Mouse (Mus musculus): ENCODE measurements around the gene Bcl10. TPM values are rescaled to one million over a fixed set of nuclear protein-coding genes. Genes with fewer than 3 reads are reported as not detected.
"Not testable (repeated sequence)": the region's sequence is repeated elsewhere in the genome, so short reads cannot be mapped to it uniquely, and the experiment has no call there.

Gene Bcl10
- polyA plus RNA-seq (2015; fragmentation: Nextera tagmentation; extraction: Ambion mirVana), result 36.0 and 40.0 TPM in 2 replicates

DNA sequence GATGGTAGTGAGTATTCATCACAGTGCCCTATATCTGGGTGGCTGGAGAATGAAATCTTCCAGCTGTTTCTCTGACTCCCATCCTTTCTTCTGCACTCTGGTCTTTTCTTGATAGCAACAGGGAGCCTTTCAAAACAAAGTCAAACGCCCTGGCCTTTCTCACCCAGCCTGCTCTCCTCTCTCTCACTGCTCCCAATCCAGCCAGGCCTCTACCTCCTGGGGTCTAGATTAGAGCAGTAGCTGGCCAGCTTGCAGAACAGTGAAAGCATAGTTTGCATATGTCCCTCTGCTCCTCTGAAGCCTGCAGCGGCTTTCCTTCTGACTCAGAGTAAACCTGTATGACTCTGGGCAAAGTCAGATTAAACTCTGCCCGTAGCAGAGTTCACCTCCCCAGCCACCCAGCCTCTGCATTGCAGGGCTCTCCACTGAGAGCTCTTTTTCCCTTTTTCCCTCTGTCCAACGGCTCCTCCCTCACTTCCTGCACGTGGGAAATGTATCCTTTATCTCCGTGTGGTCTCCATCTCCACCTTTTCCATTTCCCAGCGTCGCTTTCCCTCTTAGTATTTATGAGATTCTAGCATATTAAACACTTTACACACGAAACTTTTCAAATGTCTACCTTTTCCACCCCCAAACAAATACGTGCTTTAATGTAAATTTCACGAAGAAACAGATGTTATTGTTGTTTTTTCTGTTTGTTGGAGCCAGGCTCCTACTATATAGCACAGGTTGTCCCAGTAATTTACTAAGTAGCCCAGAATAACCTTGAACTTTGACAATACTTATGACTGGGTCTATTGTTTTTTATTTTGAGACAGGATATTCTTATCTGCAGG lies at the start of gene Bcl10:
Bcl10 (plus strand) TSS at position 786 of the 836 bp plus-strand sequence.
- ATAC-seq, result no peak
- no peaks in the 10 kb centered on the region for H3K36me3 ChIP-seq
- H3K27ac ChIP-seq, result no peak within 1 kb of the TSS
- H3K9me3 ChIP-seq, result no peaks in the 10 kb centered on the region
- H3K27me3 ChIP-seq, result no peaks in the 10 kb centered on the region
- peak within 1 kb of the TSS; percentile 80 for H3K4me3 ChIP-seq (replicated peaks)
- H3K4me2 ChIP-seq (replicated peaks), result peak within 1 kb of the TSS; percentile 53
- H3K4me1 ChIP-seq (replicated peaks), result peaks cover 14% of the 10 kb centered on the region
- 30% methylated on average over 11 of the region's 11 CpGs for WGBS
- no peak within 1 kb of the TSS for H3K9ac ChIP-seq (replicated peaks)

GRCm38 (mm10) chr3:145873271-145873670 lies 49.3 kb upstream of the Bcl10 start:
- Histone ChIP-seq H3K9me3 (no peaks in the 10 kb centered on the region), H3K4me1 (replicated peaks) (no peaks in the 10 kb centered on the region), H3K4me2 (replicated peaks) (no peak overlapping the region), H3K9ac (replicated peaks) (no peak overlapping the region), H3K36me3 (no peaks in the 10 kb centered on the region), H3K4me3 (replicated peaks) (no peak overlapping the region), H3K27ac (no peak overlapping the region), H3K27me3 (no peaks in the 10 kb centered on the region)
- WGBS, result 66% methylated on average over 1 of the region's 1 CpGs
- ATAC-seq, result no peak

GRCm38 (mm10) chr3:145874126-145874525 lies 48.5 kb upstream of the Bcl10 start:
- H3K36me3 ChIP-seq, result no peaks in the 10 kb centered on the region
- H3K9me3 ChIP-seq, result no peaks in the 10 kb centered on the region
- no peaks in the 10 kb centered on the region for H3K27me3 ChIP-seq
- 90% methylated on average over 4 of the region's 4 CpGs for WGBS
- H3K4me1 ChIP-seq (replicated peaks), result no peaks in the 10 kb centered on the region
- H3K27ac ChIP-seq, result no peak overlapping the region
- H3K9ac ChIP-seq (replicated peaks), result no peak overlapping the region
- no peak overlapping the region for H3K4me2 ChIP-seq (replicated peaks)
- ATAC-seq, result no peak
- H3K4me3 ChIP-seq (replicated peaks), result no peak overlapping the region

- no peaks in the 10 kb centered on the region for H3K4me1 ChIP-seq (replicated peaks)
- H3K9me3 ChIP-seq, result no peaks in the 10 kb centered on the region
- H3K27ac ChIP-seq, result no peak overlapping the region
- 89% methylated on average over 11 of the region's 11 CpGs for WGBS
- no peaks in the 10 kb centered on the region for H3K27me3 ChIP-seq
- no peaks in the 10 kb centered on the region for H3K36me3 ChIP-seq
- no peak overlapping the region for H3K9ac ChIP-seq (replicated peaks)
- no peak overlapping the region for H3K4me2 ChIP-seq (replicated peaks)
- no peak for ATAC-seq
- no peak overlapping the region for H3K4me3 ChIP-seq (replicated peaks)
Measured at GRCm38 (mm10) chr3:145876120-145876519, 46.5 kb upstream of the Bcl10 start.

- not testable (repeated sequence) for H3K36me3 ChIP-seq; H3K27me3 ChIP-seq; H3K4me3 ChIP-seq (replicated peaks); ATAC-seq; H3K9ac ChIP-seq (replicated peaks); H3K9me3 ChIP-seq; H3K4me2 ChIP-seq (replicated peaks); H3K27ac ChIP-seq
- WGBS, result 67% methylated on average over 13 of the region's 14 CpGs
- peaks cover 22% of the 10 kb centered on the region for H3K4me1 ChIP-seq (replicated peaks)
Measured at GRCm38 (mm10) chr3:145878867-145879266, 43.7 kb upstream of the Bcl10 start.

DNA sequence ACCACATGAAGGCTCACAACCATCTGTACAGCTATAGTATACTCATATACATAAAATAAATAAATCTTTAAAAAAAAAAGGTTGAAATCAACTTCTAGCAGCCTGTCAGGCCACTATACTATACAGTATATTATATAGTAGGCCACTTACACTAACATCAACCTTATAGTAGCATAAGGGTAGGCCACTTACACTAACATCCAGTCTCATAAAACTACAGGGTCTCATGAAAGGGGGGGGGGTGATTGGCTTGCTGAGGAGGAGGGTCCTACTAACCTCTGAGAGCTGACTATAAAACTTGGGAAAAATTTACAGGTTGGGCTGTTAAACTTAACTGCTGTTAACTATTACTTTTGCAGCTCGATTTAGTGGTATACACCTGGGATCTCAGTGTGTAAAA lies 42.3 kb upstream of the Bcl10 start:
- Histone ChIP-seq H3K4me2 (replicated peaks) (no peak overlapping the region), H3K27me3 (peaks cover 8% of the 10 kb centered on the region; the same call in 1 of the 2 replicates), H3K9me3 (no peaks in the 10 kb centered on the region), H3K9ac (replicated peaks) (no peak overlapping the region), H3K27ac (no peak overlapping the region), H3K4me3 (replicated peaks) (no peak overlapping the region), H3K4me1 (replicated peaks) (peaks cover 24% of the 10 kb centered on the region), H3K36me3 (no peaks in the 10 kb centered on the region)
- no peak for ATAC-seq
- 100% methylated on average over 1 of the region's 1 CpGs for WGBS

GRCm38 (mm10) chr3:145882076-145882874 lies 40.3 kb upstream of the Bcl10 start:
- no peak; the same call in 1 of the 2 replicates for ATAC-seq
- peaks cover 32% of the 10 kb centered on the region for H3K4me1 ChIP-seq (replicated peaks)

GRCm38 (mm10) chr3:145883233-145883632 lies 39.4 kb upstream of the Bcl10 start:
- Histone ChIP-seq H3K27ac (no peak overlapping the region), H3K27me3 (peaks cover 32% of the 10 kb centered on the region; the same call in 1 of the 2 replicates), H3K4me3 (replicated peaks) (no peak overlapping the region), H3K9me3 (no peaks in the 10 kb centered on the region), H3K4me1 (replicated peaks) (peaks cover 32% of the 10 kb centered on the region), H3K4me2 (replicated peaks) (no peak overlapping the region), H3K36me3 (no peaks in the 10 kb centered on the region), H3K9ac (replicated peaks) (no peak overlapping the region)
- ATAC-seq, result peak; percentile 77
- 28% methylated on average over 2 of the region's 2 CpGs for WGBS

More at GRCm38 (mm10) chr3:145882076-145882874, 40.3 kb upstream of the Bcl10 start:
- H3K36me3 ChIP-seq, result no peaks in the 10 kb centered on the region
- H3K27ac ChIP-seq, result peak overlapping the region; percentile 56
- H3K4me2 ChIP-seq (replicated peaks), result no peak overlapping the region
- no peaks in the 10 kb centered on the region for H3K9me3 ChIP-seq
- no peak overlapping the region for H3K4me3 ChIP-seq (replicated peaks)
- WGBS, result 71% methylated on average over 15 of the region's 15 CpGs
- H3K27me3 ChIP-seq, result peaks cover 23% of the 10 kb centered on the region; the same call in 1 of the 2 replicates
- no peak overlapping the region for H3K9ac ChIP-seq (replicated peaks)

DNA sequence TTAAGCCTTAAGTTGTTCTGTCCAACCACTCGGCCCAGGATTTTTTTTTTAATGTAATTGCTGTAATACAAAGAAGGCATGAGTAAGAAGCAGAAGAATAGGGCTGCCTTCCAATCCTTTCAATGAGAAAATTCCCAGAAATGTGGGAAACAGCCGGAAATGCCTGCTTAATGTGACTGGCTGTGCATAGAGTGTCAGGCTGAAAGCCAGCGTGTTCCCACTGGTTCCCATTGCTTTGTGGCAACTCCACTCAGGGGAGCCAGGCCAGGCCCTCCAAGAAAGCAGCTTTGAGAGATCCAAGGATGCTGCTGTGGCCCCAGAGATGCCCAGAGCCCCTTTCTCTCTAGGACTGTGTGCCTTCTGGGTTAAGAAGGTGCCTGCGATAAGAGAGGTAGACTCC lies 37.2 kb upstream of the Bcl10 start:
- H3K27ac ChIP-seq, result peak overlapping the region; percentile 69
- WGBS, result 61% methylated on average over 4 of the region's 4 CpGs
- no peak for ATAC-seq

DNA sequence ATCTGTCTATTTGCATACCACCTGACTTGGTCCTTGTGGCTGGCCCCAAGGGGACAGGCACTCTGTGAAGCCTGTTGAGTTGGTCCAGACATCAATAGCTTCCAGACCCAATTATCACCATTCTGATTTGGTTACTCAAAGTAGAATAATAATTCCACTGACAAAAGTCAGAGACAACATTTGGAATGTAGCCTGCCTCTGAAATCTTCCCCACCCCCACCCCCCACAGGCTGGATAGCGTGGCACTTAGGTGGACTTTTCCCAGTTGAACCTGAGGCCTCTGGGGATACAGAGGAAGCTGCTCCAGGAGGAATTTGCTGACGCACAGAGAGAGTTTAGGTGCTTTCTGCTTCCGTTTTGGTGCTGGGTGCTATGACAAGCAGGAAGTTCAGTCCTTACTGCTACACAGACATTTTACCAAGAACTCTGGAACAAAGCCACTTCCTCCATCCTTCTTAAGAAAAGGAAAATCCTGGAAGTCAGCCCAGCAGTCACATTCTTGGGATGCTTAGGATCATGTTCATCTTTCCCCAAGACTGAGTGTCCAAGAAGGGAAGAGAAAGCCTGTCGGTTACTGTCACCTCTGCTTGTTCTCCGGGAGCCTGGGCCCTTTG lies 36.6 kb upstream of the Bcl10 start:
- Histone ChIP-seq H3K9ac (replicated peaks) (no peak overlapping the region), H3K4me2 (replicated peaks) (no peak overlapping the region), H3K36me3 (no peaks in the 10 kb centered on the region), H3K4me3 (replicated peaks) (no peak overlapping the region), H3K27me3 (peaks cover 41% of the 10 kb centered on the region), H3K27ac (peak overlapping the region; percentile 69), H3K9me3 (no peaks in the 10 kb centered on the region), H3K4me1 (replicated peaks) (peaks cover 42% of the 10 kb centered on the region)
- no peak for ATAC-seq
- whole genome bisulfite sequencing, result 63% methylated on average over 5 of the region's 5 CpGs

More for the DNA sequence above, 37.2 kb upstream of the Bcl10 start:
- Histone ChIP-seq H3K9ac (replicated peaks) (no peak overlapping the region), H3K4me2 (replicated peaks) (no peak overlapping the region), H3K9me3 (no peaks in the 10 kb centered on the region), H3K36me3 (no peaks in the 10 kb centered on the region), H3K4me1 (replicated peaks) (peaks cover 37% of the 10 kb centered on the region), H3K27me3 (peaks cover 41% of the 10 kb centered on the region), H3K4me3 (replicated peaks) (no peak overlapping the region)

DNA sequence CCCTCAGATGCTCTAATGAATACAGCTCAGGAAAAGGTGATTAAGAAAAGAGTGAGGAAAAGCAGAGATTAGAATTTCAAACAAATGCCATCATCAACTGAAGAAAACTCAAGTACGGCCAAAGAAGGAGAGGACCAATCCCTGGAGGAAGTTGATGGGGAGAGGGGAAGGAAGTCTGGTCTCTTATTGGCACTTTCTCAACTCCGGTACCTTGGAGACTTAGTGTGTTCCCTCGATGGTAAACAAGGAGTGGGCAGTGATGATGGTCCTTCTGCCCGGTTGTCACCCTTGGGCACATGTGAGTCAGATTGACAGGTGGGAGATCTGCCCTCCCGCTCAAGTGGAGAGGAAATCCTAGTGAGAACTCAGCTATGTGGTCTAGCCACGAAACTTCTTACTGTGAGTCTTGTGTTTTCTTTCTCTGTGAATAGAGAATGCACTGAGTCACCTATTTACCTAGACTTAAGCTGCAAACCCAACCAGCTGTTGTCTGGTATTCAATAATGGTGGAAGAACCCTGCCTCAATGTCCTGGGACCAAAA lies 35.1 kb upstream of the Bcl10 start:
- no peak overlapping the region for H3K27ac ChIP-seq
- no peak for ATAC-seq
- 82% methylated on average over 6 of the region's 6 CpGs for WGBS

More for the DNA sequence above, 35.1 kb upstream of the Bcl10 start:
- Histone ChIP-seq H3K4me2 (replicated peaks) (no peak overlapping the region), H3K36me3 (no peaks in the 10 kb centered on the region), H3K9ac (replicated peaks) (no peak overlapping the region), H3K4me3 (replicated peaks) (no peak overlapping the region), H3K9me3 (no peaks in the 10 kb centered on the region), H3K4me1 (replicated peaks) (peaks cover 35% of the 10 kb centered on the region), H3K27me3 (peaks cover 45% of the 10 kb centered on the region)
